Mouse (Mus musculus): Measurements from ENCODE around the gene Pof1b.

Pof1b gene

GRCm38 (mm10) chrX:112698508-112698907, at the start of gene Pof1b:
TSS of gene Pof1b (minus strand) at chrX:112698651.
- TF ChIP-seq GATA4 (IDR thresholded peaks at IDR 0.05; ENCODE audit: insufficient replicate concordance, low read length): no peak

GRCm38 (mm10) chrX:112716587-112716986, 18.1 kb upstream of the Pof1b start:
- no peak for TF ChIP-seq GATA4 (IDR thresholded peaks at IDR 0.05; ENCODE audit: insufficient replicate concordance, low read length)

- no peak for TF ChIP-seq GATA4 (IDR thresholded peaks at IDR 0.05; ENCODE audit: insufficient replicate concordance, low read length)
Observed at GRCm38 (mm10) chrX:112694392-112694791, 4.1 kb downstream of the Pof1b start.

- no peak for TF ChIP-seq GATA4 (IDR thresholded peaks at IDR 0.05; ENCODE audit: insufficient replicate concordance, low read length)
Observed at GRCm38 (mm10) chrX:112680605-112681004, 17.8 kb downstream of the Pof1b start.

- TF ChIP-seq GATA4 (IDR thresholded peaks at IDR 0.05; ENCODE audit: insufficient replicate concordance, low read length): no peak
Observed at GRCm38 (mm10) chrX:112675525-112675924, 22.9 kb downstream of the Pof1b start.

GRCm38 (mm10) chrX:112601306-112602120, 96.9 kb downstream of the Pof1b start:
- no peak for TF ChIP-seq GATA4 (IDR thresholded peaks at IDR 0.05; ENCODE audit: insufficient replicate concordance, low read length)

- no peak for TF ChIP-seq GATA4 (IDR thresholded peaks at IDR 0.05; ENCODE audit: insufficient replicate concordance, low read length)
Observed at GRCm38 (mm10) chrX:112600511-112601305, 97.7 kb downstream of the Pof1b start, which contains the start of gene Zfp711. TSS of gene Zfp711 (plus strand) at chrX:112600526.
